Mouse (Mus musculus) stomach, postnatal 0 days (tissue): Measurements from ENCODE around the gene Cdk9.

Experiments used
- CTCF ChIP-seq: IDR thresholded peaks from 2 replicates; pipeline ENCODE4 v1.5.1; 2016; ENCODE audit warnings: antibody characterized with exemption, low read depth, mild to moderate bottlenecking, moderate library complexity
- EP300 ChIP-seq: optimal IDR thresholded peaks from 2 replicates; pipeline ENCODE3; 2016; ENCODE audit warnings: antibody characterized with exemption

DNA sequence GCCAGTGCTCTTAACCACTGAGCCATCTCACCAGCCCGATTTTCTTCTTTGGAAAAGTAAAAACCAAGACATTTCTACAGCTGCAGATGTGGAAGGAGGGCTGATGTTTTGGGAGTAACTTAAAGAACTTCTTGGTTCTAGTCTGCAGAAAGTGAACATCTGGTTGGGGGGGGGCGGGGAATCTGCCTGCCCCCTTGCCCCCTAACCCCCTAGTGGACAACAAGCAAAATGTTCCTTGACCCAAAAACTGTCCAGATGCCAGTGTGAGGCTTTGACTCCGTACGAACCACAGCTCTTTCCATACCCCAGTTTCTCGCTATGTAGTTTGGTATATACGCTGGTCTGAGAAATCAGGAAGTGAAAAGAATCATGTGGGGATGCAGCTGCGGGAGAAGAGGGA lies 37.3 kb upstream of the Cdk9 start:
- peak; percentile 37 for TF ChIP-seq CTCF
- TF ChIP-seq EP300, result no peak
